Mouse (Mus musculus): ENCODE results near the gene Thumpd3. TPM values are rescaled to one million over a fixed set of nuclear protein-coding genes. Genes with fewer than 3 reads are reported as not detected.

The Thumpd3 gene
- polyA plus RNA-seq, 1 experiment, result 5.4 TPM

- H3K4me3 ChIP-seq (ENCODE audit: low read depth, low read length), result no peak overlapping the region
- H3K4me1 ChIP-seq (ENCODE audit: control insufficient read depth, insufficient read depth, insufficient read length, low read length), result peaks cover 16% of the 10 kb centered on the region; the same call in 1 of the 2 replicates
- no peaks in the 10 kb centered on the region for H3K36me3 ChIP-seq (ENCODE audit: control insufficient read depth, insufficient read depth, low read length)
- no peak overlapping the region for H3K27ac ChIP-seq (ENCODE audit: insufficient read depth, low read depth, low read length)
- no peaks in the 10 kb centered on the region for H3K27me3 ChIP-seq (ENCODE audit: control insufficient read depth, insufficient read depth, low read length)
- 54% methylated on average over 2 of the region's 2 CpGs for WGBS
- TF ChIP-seq CTCF (IDR thresholded peaks at IDR 0.05; ENCODE audit: extremely low read depth, insufficient read length, insufficient replicate concordance, low read depth, low read length) (no peak), POLR2A (IDR thresholded peaks at IDR 0.05; ENCODE audit: low read depth, low read length) (no peak)
Measured at GRCm38 (mm10) chr6:113027446-113027845, 18.6 kb upstream of the Thumpd3 start.

DNA sequence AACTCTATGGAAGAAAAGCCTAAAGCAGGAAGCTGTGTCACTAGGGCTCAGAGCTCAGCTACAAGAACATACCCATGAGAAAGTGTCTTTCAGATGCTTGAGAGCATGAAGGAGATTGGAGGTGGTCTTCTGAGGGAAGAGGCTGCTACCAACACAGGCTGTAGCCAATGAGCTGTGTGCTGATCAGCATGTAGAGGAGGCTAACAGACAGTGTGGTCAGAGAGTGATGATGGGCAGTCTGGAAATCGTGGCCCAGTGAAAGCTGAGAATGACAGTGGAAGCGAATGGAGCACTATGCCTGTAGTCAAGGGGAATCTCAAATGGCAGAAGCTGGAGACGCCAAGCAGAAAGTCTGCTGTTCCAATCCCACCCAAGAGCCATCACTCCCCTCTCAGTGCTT is 17.0 kb upstream of the Thumpd3 start:
- TF ChIP-seq CTCF (IDR thresholded peaks at IDR 0.05; ENCODE audit: extremely low read depth, insufficient read length, insufficient replicate concordance, low read depth, low read length) (no peak), POLR2A (IDR thresholded peaks at IDR 0.05; ENCODE audit: low read depth, low read length) (no peak)
- Histone ChIP-seq H3K4me1 (ENCODE audit: control insufficient read depth, insufficient read depth, insufficient read length, low read length) (peaks cover 11% of the 10 kb centered on the region; the same call in 1 of the 2 replicates), H3K4me3 (ENCODE audit: low read depth, low read length) (no peak overlapping the region), H3K27me3 (ENCODE audit: control insufficient read depth, insufficient read depth, low read length) (no peaks in the 10 kb centered on the region), H3K36me3 (ENCODE audit: control insufficient read depth, insufficient read depth, low read length) (no peaks in the 10 kb centered on the region), H3K27ac (ENCODE audit: insufficient read depth, low read depth, low read length) (no peak overlapping the region)
- WGBS, result 86% methylated on average over 3 of the region's 3 CpGs

GRCm38 (mm10) chr6:113030553-113030952 is 15.5 kb upstream of the Thumpd3 start:
- no peak overlapping the region for H3K4me3 ChIP-seq (ENCODE audit: low read depth, low read length)
- TF ChIP-seq POLR2A (IDR thresholded peaks at IDR 0.05; ENCODE audit: low read depth, low read length) (no peak), CTCF (IDR thresholded peaks at IDR 0.05; ENCODE audit: extremely low read depth, insufficient read length, insufficient replicate concordance, low read depth, low read length) (no peak)
- H3K4me1 ChIP-seq (ENCODE audit: control insufficient read depth, insufficient read depth, insufficient read length, low read length), result peaks cover 10% of the 10 kb centered on the region; the same call in 1 of the 2 replicates
- H3K36me3 ChIP-seq (ENCODE audit: control insufficient read depth, insufficient read depth, low read length), result no peaks in the 10 kb centered on the region
- 27% methylated on average over 3 of the region's 3 CpGs for WGBS
- H3K27ac ChIP-seq (ENCODE audit: insufficient read depth, low read depth, low read length), result peak overlapping the region; percentile 33; the same call in 1 of the 2 replicates
- H3K27me3 ChIP-seq (ENCODE audit: control insufficient read depth, insufficient read depth, low read length), result no peaks in the 10 kb centered on the region

DNA sequence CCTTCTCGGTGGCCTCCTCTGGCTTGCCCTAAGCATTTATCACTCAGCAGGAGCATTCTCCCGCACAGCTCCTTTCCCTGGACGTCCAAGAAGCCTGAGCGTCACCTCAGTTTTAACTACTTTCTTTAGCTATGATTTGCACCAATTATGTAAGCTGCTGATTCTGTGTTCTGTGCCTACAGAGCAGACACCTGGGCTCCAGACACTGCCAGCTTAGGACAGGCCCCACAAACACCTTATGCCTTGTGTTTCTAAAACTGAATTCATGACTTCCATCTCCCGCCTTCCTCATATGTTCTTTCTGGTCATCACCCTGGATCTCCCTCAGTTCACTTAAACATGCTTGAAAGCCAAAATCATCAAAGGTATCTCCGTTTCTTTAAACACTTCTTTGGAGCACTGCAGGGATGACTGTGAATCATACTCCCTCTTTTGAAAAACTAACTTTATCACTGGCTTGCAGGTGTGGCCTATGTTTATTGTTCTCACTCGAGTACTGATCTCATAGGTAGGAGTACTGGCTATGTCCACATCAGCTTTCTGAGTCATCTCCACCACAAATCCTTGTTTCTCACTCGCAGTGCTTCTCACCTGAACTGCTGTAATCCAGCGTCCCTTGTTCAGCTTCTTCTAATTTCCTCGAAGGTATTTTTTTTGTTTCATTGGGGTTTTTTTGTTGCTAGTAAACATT is 14.9 kb upstream of the Thumpd3 start:
- Histone ChIP-seq H3K27me3 (ENCODE audit: control insufficient read depth, insufficient read depth, low read length) (no peaks in the 10 kb centered on the region), H3K4me1 (ENCODE audit: control insufficient read depth, insufficient read depth, insufficient read length, low read length) (peaks cover 10% of the 10 kb centered on the region; the same call in 1 of the 2 replicates), H3K36me3 (ENCODE audit: control insufficient read depth, insufficient read depth, low read length) (no peaks in the 10 kb centered on the region), H3K4me3 (ENCODE audit: low read depth, low read length) (no peak overlapping the region), H3K27ac (ENCODE audit: insufficient read depth, low read depth, low read length) (peak overlapping the region; percentile 33; the same call in 1 of the 2 replicates)
- WGBS, result 38% methylated on average over 10 of the region's 10 CpGs
- TF ChIP-seq POLR2A (IDR thresholded peaks at IDR 0.05; ENCODE audit: low read depth, low read length), result no peak
- TF ChIP-seq CTCF (IDR thresholded peaks at IDR 0.05; ENCODE audit: extremely low read depth, insufficient read length, insufficient replicate concordance, low read depth, low read length), result no peak

DNA sequence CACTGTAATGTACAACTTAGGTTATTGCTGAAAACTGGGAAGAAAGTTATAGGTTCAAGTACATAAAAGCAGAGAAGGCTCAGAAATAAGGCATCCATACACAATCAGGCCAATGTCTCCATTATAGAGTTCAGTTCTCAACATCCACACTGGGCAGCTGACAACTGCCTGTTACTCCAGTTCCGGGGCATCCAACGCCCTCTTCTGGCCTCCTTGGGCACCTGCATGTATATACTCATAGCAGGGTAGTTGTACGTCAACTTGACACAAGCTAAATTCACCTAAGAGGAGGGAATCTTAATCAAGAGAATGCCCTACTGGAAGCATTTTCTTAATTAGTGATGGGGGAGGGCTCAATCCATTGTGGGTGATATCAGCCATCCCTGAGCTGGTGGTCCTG is 13.9 kb upstream of the Thumpd3 start:
- Histone ChIP-seq H3K4me3 (ENCODE audit: low read depth, low read length) (no peak overlapping the region), H3K27me3 (ENCODE audit: control insufficient read depth, insufficient read depth, low read length) (no peaks in the 10 kb centered on the region), H3K36me3 (ENCODE audit: control insufficient read depth, insufficient read depth, low read length) (no peaks in the 10 kb centered on the region), H3K4me1 (ENCODE audit: control insufficient read depth, insufficient read depth, insufficient read length, low read length) (peaks cover 10% of the 10 kb centered on the region; the same call in 1 of the 2 replicates), H3K27ac (ENCODE audit: insufficient read depth, low read depth, low read length) (no peak overlapping the region)
- WGBS, result 77% methylated on average over 3 of the region's 3 CpGs
- TF ChIP-seq POLR2A (IDR thresholded peaks at IDR 0.05; ENCODE audit: low read depth, low read length) (no peak), CTCF (IDR thresholded peaks at IDR 0.05; ENCODE audit: extremely low read depth, insufficient read length, insufficient replicate concordance, low read depth, low read length) (no peak)

DNA sequence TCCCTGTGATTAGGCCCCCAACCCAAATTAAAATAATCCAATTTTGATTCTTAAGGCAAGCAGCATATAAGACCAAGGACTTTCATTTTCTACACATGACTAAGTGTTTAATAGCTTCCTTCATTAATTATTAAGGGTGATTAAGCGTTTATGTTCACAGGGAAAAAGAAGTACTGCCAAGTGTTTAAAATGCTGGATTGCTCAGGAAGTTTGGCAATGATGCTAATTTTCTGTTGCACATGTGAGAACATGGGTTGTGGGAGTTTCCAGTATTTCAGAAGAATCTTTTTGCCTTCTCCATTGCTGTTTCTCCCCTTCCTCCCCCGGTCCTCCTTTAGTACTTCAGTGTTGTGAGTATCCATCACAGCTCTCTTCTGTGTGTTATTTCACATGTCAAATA is 12.8 kb upstream of the Thumpd3 start:
- Histone ChIP-seq H3K4me3 (ENCODE audit: low read depth, low read length) (no peak overlapping the region), H3K27ac (ENCODE audit: insufficient read depth, low read depth, low read length) (no peak overlapping the region), H3K27me3 (ENCODE audit: control insufficient read depth, insufficient read depth, low read length) (no peaks in the 10 kb centered on the region), H3K4me1 (ENCODE audit: control insufficient read depth, insufficient read depth, insufficient read length, low read length) (peaks cover 13% of the 10 kb centered on the region; the same call in 1 of the 2 replicates), H3K36me3 (ENCODE audit: control insufficient read depth, insufficient read depth, low read length) (no peaks in the 10 kb centered on the region)
- 40% methylated on average over 2 of the region's 2 CpGs for WGBS
- TF ChIP-seq CTCF (IDR thresholded peaks at IDR 0.05; ENCODE audit: extremely low read depth, insufficient read length, insufficient replicate concordance, low read depth, low read length) (no peak), POLR2A (IDR thresholded peaks at IDR 0.05; ENCODE audit: low read depth, low read length) (no peak)

- Histone ChIP-seq H3K36me3 (ENCODE audit: control insufficient read depth, insufficient read depth, low read length) (no peaks in the 10 kb centered on the region), H3K4me1 (ENCODE audit: control insufficient read depth, insufficient read depth, insufficient read length, low read length) (peaks cover 16% of the 10 kb centered on the region; the same call in 1 of the 2 replicates), H3K4me3 (ENCODE audit: low read depth, low read length) (no peak overlapping the region), H3K27ac (ENCODE audit: insufficient read depth, low read depth, low read length) (no peak overlapping the region), H3K27me3 (ENCODE audit: control insufficient read depth, insufficient read depth, low read length) (no peaks in the 10 kb centered on the region)
- TF ChIP-seq POLR2A (IDR thresholded peaks at IDR 0.05; ENCODE audit: low read depth, low read length) (no peak), CTCF (IDR thresholded peaks at IDR 0.05; ENCODE audit: extremely low read depth, insufficient read length, insufficient replicate concordance, low read depth, low read length) (no peak)
- WGBS, result 81% methylated on average over 6 of the region's 6 CpGs
Measured at GRCm38 (mm10) chr6:113034466-113034865, 11.6 kb upstream of the Thumpd3 start.
